Mouse (Mus musculus) forelimb bud, embryonic 11.5 days (tissue): ENCODE results near the gene Mycl.

Experiments used
- DNase-seq: peaks from one replicate; pipeline ENCODE4 v3.0.0-alpha.2; 2012; ENCODE audit warnings: low read depth, low spot score

Mycl gene

DNA sequence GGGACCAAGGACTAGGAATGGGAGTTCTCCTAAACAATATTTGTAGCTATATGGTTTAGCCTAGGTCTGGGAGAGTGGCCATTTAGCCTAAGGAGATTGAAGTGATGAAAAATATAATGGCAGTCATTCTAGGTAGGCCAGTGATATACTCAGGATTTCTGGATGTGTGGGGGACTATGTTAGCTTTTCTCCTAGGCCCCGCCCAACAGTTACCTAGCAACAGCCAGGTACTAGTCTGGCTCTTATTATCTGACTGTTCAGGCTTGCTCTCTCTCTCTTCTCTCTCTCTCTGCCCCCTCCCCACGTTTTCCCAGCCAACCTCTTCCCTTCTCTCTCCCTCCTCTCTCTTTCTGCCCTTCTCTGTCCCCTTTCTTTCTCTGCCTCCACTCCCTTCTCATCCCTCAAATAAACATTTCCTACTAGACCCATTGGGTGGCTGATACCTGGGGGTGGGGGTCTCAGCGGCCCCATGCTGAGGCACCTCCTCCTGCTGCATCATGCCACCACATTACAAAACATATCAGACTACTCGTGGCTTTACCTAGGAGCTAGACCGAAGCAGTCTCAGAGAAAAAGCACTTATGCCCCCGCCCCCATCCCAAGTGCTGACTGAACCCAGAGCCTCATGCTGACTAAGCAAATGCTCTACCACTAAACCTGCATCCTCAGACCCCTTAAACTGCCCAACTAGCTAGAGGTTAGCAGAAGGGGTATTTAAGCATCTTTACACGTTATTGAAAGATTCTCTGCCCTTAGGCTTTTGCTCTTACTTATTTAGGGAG lies 19.2 kb downstream of the Mycl start:
- DNase-seq: no peak

DNA sequence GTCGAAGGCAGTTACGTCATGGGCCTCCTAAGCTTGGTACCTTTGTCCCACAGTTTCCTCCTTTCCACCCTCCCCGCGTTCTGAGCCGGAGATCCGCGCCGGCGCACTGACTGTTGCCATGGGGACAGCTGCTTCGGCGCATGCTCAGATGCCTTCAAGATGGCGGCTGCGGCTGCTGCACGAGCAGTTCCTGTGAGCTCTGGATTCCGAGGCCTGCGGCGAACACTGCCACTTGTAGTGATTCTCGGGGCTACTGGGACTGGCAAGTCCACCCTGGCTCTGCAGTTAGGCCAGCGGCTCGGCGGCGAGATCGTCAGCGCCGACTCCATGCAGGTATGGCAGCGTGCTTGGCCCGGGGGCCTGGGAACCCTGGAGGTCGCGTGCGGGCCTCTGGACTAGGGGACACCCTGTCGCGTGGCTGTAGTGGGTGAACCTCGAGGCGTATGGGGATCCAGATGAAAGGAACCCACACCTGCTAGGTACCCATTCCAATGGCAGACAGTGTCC lies 21.1 kb downstream of the Mycl start, which contains the start of gene Trit1:
Gene Trit1, plus strand, starts transcription at position 147 of the 507 bp plus-strand sequence.
- peak; percentile 96 for DNase-seq

DNA sequence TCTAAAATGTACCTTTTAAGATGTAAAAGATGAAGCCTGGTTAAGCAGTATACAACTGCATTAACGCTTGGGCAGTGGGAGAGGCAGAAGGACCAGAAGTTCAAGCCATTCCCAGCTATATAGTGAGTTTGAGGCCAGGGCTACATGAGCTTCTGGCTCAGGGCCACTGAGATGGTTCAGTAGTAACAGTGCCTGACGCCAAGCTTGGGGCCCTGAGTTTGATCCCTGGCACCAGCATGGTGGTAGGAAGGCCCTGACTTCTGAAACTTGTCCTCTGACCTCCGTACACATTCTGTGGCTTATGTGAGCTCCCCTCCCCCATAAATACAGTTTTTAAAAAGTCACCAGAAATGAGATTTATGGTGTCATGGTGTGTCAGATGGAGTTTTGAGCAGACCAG lies 26.1 kb downstream of the Mycl start:
- no peak for DNase-seq

DNA sequence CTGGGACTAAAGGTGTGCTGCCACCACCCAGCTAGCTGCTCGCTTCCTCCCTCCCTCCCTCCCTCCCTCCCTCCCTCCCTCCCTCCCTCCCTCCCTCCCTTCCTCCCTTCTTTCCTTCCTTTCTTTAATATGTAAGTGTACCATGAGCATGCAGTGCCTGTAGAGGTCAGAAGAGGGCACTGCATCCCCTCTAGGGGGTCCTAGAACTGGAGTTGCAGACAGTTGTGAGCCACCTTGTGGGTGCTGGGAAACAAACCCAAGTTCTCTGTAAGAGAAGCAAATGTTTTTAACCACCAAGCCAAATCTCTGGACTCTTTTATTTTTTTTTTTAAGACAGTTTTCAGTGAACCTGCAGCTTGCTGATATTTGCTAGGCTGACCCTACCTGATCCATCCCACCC lies 27.4 kb downstream of the Mycl start:
- DNase-seq: no peak

DNA sequence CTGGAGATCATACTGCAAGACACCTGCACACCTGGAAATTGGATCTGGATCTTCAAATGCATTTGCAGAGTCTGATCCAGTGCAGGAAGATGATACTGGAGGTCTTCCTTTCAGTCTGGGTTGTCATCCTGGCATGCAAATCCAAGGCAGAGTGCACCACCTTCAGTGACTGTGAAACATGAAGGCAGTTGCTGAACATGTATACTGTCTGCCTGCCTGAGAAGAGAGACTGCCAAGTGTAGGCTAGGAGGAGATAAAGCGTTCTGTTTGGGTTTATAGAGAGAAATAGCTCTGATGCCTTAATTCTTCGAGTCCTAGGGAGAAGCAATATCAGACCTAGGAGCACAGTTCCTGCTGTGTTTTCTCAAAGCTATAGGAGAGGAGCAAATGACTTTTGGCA lies 30.0 kb downstream of the Mycl start:
- DNase-seq: no peak

DNA sequence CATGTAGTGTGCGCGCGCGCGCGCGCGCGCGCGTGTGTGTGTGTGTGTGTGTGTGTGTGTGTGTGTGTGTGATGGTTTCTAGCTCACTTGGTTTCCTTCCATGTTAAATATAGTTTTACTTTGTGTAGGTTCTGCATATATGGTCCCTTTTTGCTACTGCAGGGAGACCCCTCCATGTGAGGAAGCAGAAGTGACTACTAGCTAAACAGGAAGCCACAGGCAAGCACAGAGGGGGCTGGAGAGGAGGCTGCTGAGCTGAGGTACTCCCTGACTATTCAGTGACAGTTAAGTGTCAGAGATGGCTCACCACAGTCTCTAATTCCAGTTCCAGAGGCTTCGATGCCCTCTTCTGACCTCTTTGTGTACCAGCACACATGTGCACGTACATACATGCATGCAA lies 30.7 kb downstream of the Mycl start:
- DNase-seq: no peak

DNA sequence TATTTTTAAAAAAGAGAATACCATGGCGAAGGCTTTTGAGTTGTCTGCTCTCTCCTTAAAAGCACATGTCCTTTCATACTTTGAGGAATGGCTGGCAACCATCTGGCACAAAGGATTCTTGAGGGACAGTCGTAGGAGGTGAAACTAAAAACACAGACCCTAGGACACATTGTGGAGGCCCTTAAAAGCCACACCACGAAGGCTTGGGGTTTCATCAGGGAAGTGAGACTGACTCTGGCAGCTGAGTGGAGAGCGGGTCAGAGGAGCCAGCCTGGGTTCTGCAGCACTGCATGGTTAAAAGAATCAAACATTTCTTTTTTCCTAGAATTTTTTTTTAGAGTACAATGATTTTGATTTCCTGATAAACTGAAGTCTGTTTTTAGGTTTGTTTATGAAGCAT lies 31.1 kb downstream of the Mycl start:
- DNase-seq: no peak

DNA sequence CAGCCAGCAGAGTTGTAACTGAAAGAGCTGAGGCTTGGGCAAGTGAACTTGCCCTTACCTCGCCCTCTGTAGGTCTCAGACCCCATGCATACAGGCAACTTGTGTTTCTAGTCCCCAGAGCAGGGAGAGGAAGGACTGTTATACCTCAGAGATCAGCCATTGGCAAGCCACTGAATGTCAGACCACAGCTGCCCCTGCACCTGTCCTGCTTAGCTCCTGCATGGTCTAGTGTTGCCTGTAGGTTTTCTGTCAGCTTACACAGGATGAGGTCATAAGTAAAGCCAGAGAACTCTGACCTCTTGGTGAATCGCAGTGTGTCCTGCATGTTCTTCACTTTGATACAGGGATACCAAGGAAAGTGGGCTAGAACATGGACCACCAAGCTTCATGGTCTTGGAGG lies 39.4 kb downstream of the Mycl start:
- no peak for DNase-seq

DNA sequence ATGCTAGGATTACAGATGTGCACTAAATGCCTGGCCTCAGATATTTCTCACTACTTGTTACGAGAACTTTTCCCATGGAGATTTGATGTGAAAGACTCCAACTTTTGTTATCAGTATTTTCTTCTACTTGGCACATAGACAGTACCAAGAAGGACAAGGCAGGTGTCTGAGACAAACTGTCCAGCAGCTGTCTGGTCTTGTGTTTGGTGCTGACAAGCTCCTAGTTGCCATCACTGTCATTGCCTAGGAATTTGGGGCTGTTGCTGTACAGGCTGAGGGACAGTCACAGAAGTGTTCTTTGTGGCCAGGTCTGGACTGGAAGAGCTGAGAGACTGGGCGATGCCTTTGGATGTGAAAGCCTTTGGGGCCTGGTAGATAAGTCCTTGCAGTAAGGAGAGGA lies 40.2 kb downstream of the Mycl start:
- no peak for DNase-seq

DNA sequence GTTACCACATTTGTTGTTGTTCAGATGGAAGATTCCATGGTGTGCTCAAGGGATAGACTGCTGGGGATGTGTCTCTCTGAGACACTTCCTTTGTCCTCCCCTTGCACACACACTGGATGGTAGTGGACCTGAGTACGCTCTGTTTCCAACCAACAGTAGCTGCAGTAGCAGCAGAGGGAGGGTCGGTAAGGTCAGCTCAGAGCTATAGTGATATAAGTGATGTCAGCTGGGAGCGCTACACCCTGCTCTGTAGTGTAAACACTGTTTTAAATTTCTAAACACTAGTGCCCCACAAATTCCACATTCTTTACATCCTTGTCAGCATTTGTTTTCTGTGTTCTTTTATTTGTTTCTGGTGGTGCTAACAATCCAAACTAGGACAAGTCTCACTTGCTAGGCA lies 41.3 kb downstream of the Mycl start:
- DNase-seq: no peak

DNA sequence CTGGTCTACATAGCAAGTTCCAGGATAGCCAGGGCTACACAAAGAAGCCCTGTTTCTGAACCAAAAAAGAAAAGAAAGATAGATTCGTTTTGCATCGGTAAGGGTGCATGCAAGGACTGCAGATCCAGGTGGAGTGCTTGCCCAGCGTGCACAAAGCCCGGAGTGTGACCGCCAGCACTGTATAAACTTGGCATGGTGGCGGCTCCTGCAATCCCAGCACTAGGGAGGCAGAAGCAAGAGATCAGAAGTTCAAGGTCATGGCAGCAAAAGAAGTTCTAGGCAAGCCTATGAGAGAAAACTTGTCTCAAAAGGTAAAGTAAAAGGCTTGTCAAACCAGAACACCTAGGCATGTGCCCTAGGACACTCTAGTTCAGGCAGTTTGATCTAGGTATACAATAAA lies 45.7 kb downstream of the Mycl start:
- no peak for DNase-seq

DNA sequence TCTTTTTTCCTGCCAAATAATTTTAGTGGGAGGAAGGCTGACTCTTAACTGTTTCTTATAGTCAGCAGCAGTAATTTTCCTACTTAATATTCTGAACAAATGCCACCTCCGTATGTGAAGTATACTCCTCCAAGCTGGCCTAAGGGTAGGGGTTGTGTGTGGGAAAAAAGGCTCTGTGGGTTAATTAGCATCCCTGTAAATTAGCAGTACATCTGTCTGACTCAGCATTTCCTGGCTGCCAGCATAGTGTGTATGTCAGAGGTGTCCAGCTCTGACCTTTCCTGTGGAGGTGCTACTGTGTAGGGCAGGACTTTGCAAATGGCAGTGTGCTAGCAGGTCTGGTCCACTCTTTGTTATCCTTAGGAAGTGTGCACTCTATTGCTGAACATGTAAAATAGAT lies 48.4 kb downstream of the Mycl start:
- no peak for DNase-seq

DNA sequence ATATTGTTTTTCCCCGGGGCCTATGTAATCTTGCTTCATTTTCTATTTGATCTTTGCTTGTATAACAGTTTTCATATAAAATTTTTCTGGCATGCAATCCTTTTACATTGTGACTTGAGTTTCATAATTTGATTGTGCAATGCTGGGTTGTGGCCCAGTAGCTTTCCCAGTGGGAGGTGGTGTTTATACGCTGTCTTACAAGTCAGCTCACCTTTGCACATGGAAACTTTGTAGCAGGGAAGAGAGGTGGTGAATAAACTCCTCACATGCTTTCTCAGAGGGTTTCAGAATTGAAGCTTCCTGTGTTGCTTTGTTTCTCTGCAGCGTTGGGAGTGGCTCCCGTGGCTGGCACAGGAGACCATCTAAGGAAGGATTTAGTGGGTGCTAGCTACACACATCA lies 49.4 kb downstream of the Mycl start:
- no peak for DNase-seq

DNA sequence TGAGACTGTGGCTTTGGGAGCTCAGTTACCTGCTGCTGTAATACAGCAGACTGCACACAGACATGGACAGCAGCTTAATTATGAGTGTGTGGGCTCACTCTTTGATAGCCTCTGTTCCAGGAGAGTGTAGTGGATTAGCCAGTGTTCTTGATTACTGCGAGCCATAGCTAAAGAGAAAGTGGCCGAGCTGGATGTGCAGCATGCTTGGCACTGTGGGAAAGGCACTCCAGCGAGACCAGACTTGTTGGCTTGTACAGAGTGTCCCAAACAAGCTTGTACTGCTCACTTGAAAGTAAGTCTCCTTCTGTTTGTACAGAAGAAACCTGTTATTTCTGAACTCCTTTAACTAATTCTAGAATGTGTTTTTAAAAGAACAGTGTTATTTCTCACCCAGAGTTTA lies 50.8 kb downstream of the Mycl start:
- DNase-seq: peak; percentile 35

DNA sequence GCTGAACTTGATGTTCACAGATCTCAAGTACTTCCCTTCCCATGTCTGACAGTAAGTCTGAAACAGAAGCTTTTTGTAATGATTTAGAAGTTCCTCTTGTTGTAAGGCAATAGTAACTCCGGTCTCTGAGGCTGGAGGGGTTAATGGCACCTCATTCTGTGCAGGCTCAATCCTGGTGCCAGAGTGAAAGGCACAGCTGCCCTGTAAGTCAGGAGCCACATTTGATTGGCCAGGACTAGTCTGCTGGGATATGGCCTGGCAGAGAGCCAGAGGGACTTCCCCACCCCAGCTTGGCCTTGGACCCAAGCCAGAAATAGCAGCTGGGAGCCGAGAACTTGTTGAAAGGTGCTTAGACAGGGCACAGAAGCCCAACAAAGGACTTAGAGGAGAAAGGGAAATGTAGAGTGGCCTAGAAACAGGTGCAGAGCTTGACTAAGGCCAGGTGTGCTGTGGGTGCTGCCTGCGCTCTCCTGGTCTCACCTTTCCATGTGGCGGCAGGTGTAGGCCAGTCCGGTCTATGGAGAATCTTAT lies 55.3 kb downstream of the Mycl start:
- peak; percentile 69 for DNase-seq
